Mouse (Mus musculus) lung, postnatal 0 days (tissue): ENCODE results near the gene Pitpnb.

ENCODE experiments used
- CTCF ChIP-seq: IDR thresholded peaks from 2 replicates; pipeline ENCODE4 v1.5.1; 2016; ENCODE audit warnings: antibody characterized with exemption, mild to moderate bottlenecking
- EP300 ChIP-seq: IDR thresholded peaks from 2 replicates; pipeline ENCODE4 v1.6.1; 2016; ENCODE audit warnings: antibody characterized with exemption, mild to moderate bottlenecking, control low read depth

DNA sequence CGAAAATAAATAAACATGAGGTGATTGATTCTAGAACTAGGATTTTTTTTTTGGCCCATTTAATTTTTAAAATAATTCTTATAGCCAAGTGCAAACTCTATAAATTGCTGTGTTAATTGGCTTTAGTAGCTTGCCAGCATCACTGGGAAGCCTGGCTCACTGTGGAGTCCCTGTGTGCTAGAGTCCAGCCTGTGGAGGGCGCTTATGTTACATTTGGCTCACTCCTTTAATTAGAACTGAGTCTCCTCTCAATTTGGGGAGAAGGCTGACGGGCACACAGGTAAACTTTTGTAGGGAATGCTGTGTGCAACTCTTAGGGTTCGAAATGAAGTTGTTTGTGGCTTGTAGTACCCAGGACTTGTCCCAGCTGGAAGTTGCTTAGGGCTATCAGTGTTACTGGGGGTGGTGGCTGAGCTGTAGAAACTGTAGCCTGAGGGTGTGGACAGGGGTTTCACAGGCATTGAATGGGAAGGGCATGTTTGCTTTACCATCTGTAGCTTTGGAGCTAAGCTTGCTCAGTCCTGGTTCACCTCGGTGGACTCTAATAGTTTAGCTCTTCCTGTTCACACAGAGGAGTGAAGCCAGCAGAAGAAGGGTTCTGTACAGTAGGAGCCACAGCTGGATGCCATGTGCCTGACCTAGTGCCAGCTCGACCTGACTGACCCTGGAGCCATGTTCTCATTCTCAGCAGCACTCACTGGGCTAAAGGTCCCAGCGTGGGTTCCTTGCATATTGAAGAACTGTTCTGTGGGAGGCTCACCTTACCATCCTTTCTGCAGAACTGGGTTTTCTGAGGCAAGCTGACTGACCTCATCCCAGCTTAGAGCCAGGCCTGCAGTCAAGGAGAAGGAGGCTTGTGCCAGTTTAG lies 47.8 kb downstream of the Pitpnb start:
- TF ChIP-seq EP300, result no peak
- peak; percentile 48 for TF ChIP-seq CTCF
